Mouse (Mus musculus) C2C12 (cell line): ENCODE measurements around the gene Ezr. TPM values are rescaled to one million over a fixed set of nuclear protein-coding genes. Genes with fewer than 3 reads are reported as not detected.

Source experiments
- H3K27me3 ChIP-seq: one replicate; pipeline ENCODE4 v1.6.1; 2011; ENCODE audit not compliant: control insufficient read depth, insufficient read depth, insufficient read length
- H3K36me3 ChIP-seq: one replicate; pipeline ENCODE4 v1.6.1; 2011; ENCODE audit not compliant: control insufficient read depth, insufficient read depth
- H3K4me3 ChIP-seq: one replicate; pipeline ENCODE4 v1.5.1; 2011; ENCODE audit warnings: mild to moderate bottlenecking, control low read depth; ENCODE audit not compliant: poor library complexity, insufficient read depth, severe bottlenecking
- H3K79me2 ChIP-seq: one replicate; pipeline ENCODE4 v1.6.1; 2011; ENCODE audit not compliant: control insufficient read depth, insufficient read depth
- H3K79me3 ChIP-seq: one replicate; pipeline ENCODE4 v1.6.1; 2011; ENCODE audit warnings: low read depth, control low read depth
- H3ac ChIP-seq: one replicate; pipeline ENCODE3; 2011; ENCODE audit warnings: low read depth; ENCODE audit not compliant: control insufficient read depth, insufficient read length
- CEBPB ChIP-seq: IDR thresholded peaks from one replicate; pipeline ENCODE4 v1.6.1; 2011; ENCODE audit warnings: low read depth, mild to moderate bottlenecking, control low read depth, moderate library complexity
- CTCF ChIP-seq: IDR thresholded peaks from one replicate; pipeline ENCODE4 v1.5.1; 2011; ENCODE audit not compliant: control insufficient read depth, insufficient read depth, insufficient read length
- FOSL1 ChIP-seq: IDR thresholded peaks from one replicate; pipeline ENCODE4 v1.8.0; 2011; ENCODE audit warnings: mild to moderate bottlenecking, low read length; ENCODE audit not compliant: poor library complexity, insufficient read depth, severe bottlenecking
- MAX ChIP-seq: IDR thresholded peaks from one replicate; pipeline ENCODE4 v1.6.1; 2011; ENCODE audit warnings: mild to moderate bottlenecking, control low read depth
- MYOD1 ChIP-seq: IDR thresholded peaks from one replicate; pipeline ENCODE4 v1.6.1; 2011; ENCODE audit warnings: low read depth; ENCODE audit not compliant: control insufficient read depth, insufficient read length
- MYOG ChIP-seq: IDR thresholded peaks from one replicate; pipeline ENCODE4 v1.6.1; 2011; ENCODE audit not compliant: control insufficient read depth, insufficient read length; ENCODE audit errors: extremely low read depth
- USF1 ChIP-seq: IDR thresholded peaks from one replicate; pipeline ENCODE4 v1.6.1; 2011; ENCODE audit warnings: low read depth, mild to moderate bottlenecking, control low read depth, moderate library complexity
- polyA plus RNA-seq: library from polyadenylated mRNA; unstranded; fragments of >200 nt; fragmentation: generic; extraction: Trizol; gene quantifications from one replicate; pipeline ENCODE4 v1.2.1, GENCODE M21; 2012; ENCODE audit warnings: missing spikeins

Ezr gene
- polyA plus RNA-seq, 1 experiment, result 78.7 TPM

GRCm38 (mm10) chr17:6768301-6768788, 14.2 kb downstream of the Ezr start:
- TF ChIP-seq MYOD1, result no peak
- TF ChIP-seq MYOG, result no peak
- TF ChIP-seq CEBPB, result no peak
- no peak for TF ChIP-seq USF1
- TF ChIP-seq CTCF, result no peak
- no peak for TF ChIP-seq FOSL1
- H3K79me2 ChIP-seq, result peaks cover 100% of the 10 kb centered on the region

GRCm38 (mm10) chr17:6767771-6768170, 14.8 kb downstream of the Ezr start:
- TF ChIP-seq CEBPB (no peak), MAX (no peak), CTCF (no peak), MYOD1 (no peak), USF1 (no peak), MYOG (no peak), FOSL1 (no peak)
- no peak overlapping the region for H3K4me3 ChIP-seq
- no peak overlapping the region for H3ac ChIP-seq
- no peaks in the 10 kb centered on the region for H3K27me3 ChIP-seq
- peaks cover 88% of the 10 kb centered on the region for H3K79me3 ChIP-seq
- H3K36me3 ChIP-seq, result peaks cover 12% of the 10 kb centered on the region
- H3K79me2 ChIP-seq, result peaks cover 100% of the 10 kb centered on the region

More at GRCm38 (mm10) chr17:6768301-6768788, 14.2 kb downstream of the Ezr start:
- no peaks in the 10 kb centered on the region for H3K27me3 ChIP-seq
- H3K4me3 ChIP-seq, result no peak overlapping the region
- peaks cover 87% of the 10 kb centered on the region for H3K79me3 ChIP-seq
- H3K36me3 ChIP-seq, result peaks cover 12% of the 10 kb centered on the region
- no peak overlapping the region for H3ac ChIP-seq

GRCm38 (mm10) chr17:6766823-6767222, 15.8 kb downstream of the Ezr start:
- H3K4me3 ChIP-seq, result no peak overlapping the region
- TF ChIP-seq USF1, result no peak
- no peak for TF ChIP-seq FOSL1
- TF ChIP-seq MYOD1, result no peak
- peaks cover 87% of the 10 kb centered on the region for H3K79me3 ChIP-seq
- H3K36me3 ChIP-seq, result peaks cover 12% of the 10 kb centered on the region
- H3K27me3 ChIP-seq, result no peaks in the 10 kb centered on the region
- peaks cover 100% of the 10 kb centered on the region for H3K79me2 ChIP-seq
- H3ac ChIP-seq, result no peak overlapping the region

- H3K79me2 ChIP-seq, result peaks cover 99% of the 10 kb centered on the region
- H3K4me3 ChIP-seq, result no peak overlapping the region
- TF ChIP-seq CEBPB (no peak), CTCF (no peak), MAX (no peak), USF1 (no peak), FOSL1 (no peak), MYOG (no peak), MYOD1 (no peak)
- H3K27me3 ChIP-seq, result no peaks in the 10 kb centered on the region
- H3ac ChIP-seq, result no peak overlapping the region
- H3K36me3 ChIP-seq, result peaks cover 8% of the 10 kb centered on the region
- peaks cover 85% of the 10 kb centered on the region for H3K79me3 ChIP-seq
Measured at GRCm38 (mm10) chr17:6765886-6766285, 16.7 kb downstream of the Ezr start.

GRCm38 (mm10) chr17:6764730-6765129, 17.9 kb downstream of the Ezr start:
- Histone ChIP-seq H3ac (no peak overlapping the region), H3K36me3 (peaks cover 8% of the 10 kb centered on the region), H3K4me3 (no peak overlapping the region), H3K79me2 (peaks cover 99% of the 10 kb centered on the region), H3K79me3 (peaks cover 83% of the 10 kb centered on the region), H3K27me3 (no peaks in the 10 kb centered on the region)
- TF ChIP-seq MYOG, result no peak
- TF ChIP-seq CTCF, result no peak
- TF ChIP-seq USF1, result no peak
- TF ChIP-seq MYOD1, result no peak
- no peak for TF ChIP-seq MAX
- no peak for TF ChIP-seq FOSL1
- TF ChIP-seq CEBPB, result no peak

- Histone ChIP-seq H3ac (no peak overlapping the region), H3K79me2 (peaks cover 99% of the 10 kb centered on the region), H3K79me3 (peaks cover 80% of the 10 kb centered on the region), H3K4me3 (no peak overlapping the region), H3K27me3 (no peaks in the 10 kb centered on the region), H3K36me3 (peaks cover 12% of the 10 kb centered on the region)
- TF ChIP-seq CTCF (no peak), FOSL1 (no peak), MYOD1 (no peak), CEBPB (no peak), USF1 (no peak), MYOG (no peak), MAX (no peak)
Measured at GRCm38 (mm10) chr17:6764227-6764593, 18.4 kb downstream of the Ezr start.
